Mouse (Mus musculus) brain, embryonic 14.5 days (tissue): ENCODE data around the gene Gm9049.
"Not testable (repeated sequence)": the region's sequence is repeated elsewhere in the genome, so short reads cannot be mapped to it uniquely, and the experiment has no call there.

Experiments
- CTCF ChIP-seq: fragments of 200-500 bp; IDR thresholded peaks from 2 replicates; pipeline ENCODE4 v1.5.1; 2012; ENCODE audit warnings: inconsistent platforms, mild to moderate bottlenecking, moderate library complexity, borderline replicate concordance; ENCODE audit not compliant: insufficient read depth, insufficient read length; ENCODE audit errors: extremely low read depth
- POLR2A ChIP-seq: fragments of 200-500 bp; IDR thresholded peaks from 2 replicates; pipeline ENCODE4 v1.6.1; 2012; ENCODE audit warnings: mild to moderate bottlenecking, inconsistent platforms, borderline replicate concordance; ENCODE audit not compliant: poor library complexity, insufficient read depth, insufficient read length, severe bottlenecking; ENCODE audit errors: extremely low read depth

GRCm38 (mm10) chr10:118337731-118338130 is 16.2 kb downstream of the Gm9049 start, which contains the start of gene Gm9045:
- not testable (repeated sequence) for TF ChIP-seq CTCF, POLR2A
